ENCODE assay signal across 13 mouse cellular contexts in the genomic region with DNA sequence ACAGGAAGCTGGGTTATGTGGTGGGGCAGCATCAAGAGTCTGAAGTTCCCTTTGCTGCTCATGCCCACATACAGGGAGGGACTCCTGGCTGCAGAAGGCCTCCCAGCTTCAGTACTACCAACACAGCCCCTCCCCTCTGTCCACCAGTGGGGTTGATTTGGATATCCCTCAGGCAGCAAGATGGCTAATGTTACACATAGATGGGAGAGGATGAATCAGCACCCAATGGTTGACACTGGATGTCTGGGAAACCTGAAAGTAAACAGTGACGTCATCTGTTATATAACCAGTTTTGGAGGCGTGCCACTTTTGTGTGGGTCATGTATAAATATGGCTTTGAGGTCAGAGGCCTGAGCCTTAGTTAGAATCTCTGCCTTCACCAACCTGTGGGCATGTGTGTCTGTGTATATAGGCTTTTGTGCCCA. TPM values are rescaled to one million over a fixed set of nuclear protein-coding genes. Genes with fewer than 3 reads are reported as not detected.
DNase-seq lines count a peak whose midpoint lies in the region; ATAC-seq and TF ChIP-seq lines count a peak whose summit lies in the region.
"Had no signal": no experiment of that assay in that cellular context is flagged by ENCODE, and none has a peak within 500 bp of the region (broad histone marks: within the 10 kb centered on the region; RNA-seq: fewer than 3 reads in every experiment).

No protein-coding gene starts in this region.

- H3K36me3 ChIP-seq in thymus, adult 2 months (ENCODE audit: control insufficient read depth, insufficient read depth, low read length), result no peaks in the 10 kb centered on the region
- H3K36me3 ChIP-seq: hindbrain, embryonic 12.5 days; limb, embryonic 13.5 days; midbrain, embryonic 15.5 days had no signal

- no peak for TF ChIP-seq POLR2A in thymus, adult 2 months (IDR thresholded peaks at IDR 0.05; ENCODE audit: control insufficient read depth, extremely low read depth, insufficient read depth, low read length, poor library complexity)

- no peak for ATAC-seq in erythroid progenitor cell, adult 5-6 weeks (replicated peaks; ENCODE audit: low FRiP score, poor library complexity, severe bottlenecking)
- ATAC-seq: midbrain, embryonic 15.5 days had no signal

- no peaks in the 10 kb centered on the region for H3K4me1 ChIP-seq in thymus, adult 2 months (replicated peaks; ENCODE audit: control insufficient read depth, insufficient read depth, low read length)
- H3K4me1 ChIP-seq: hindbrain, embryonic 12.5 days; limb, embryonic 13.5 days; midbrain, embryonic 15.5 days had no signal

- H3K4me3 ChIP-seq in thymus, adult 2 months (ENCODE audit: control insufficient read depth, insufficient read depth, low read length), result no peak overlapping the region
- H3K4me3 ChIP-seq: hindbrain, embryonic 12.5 days; limb, embryonic 13.5 days; midbrain, embryonic 15.5 days had no signal

- H3K27ac ChIP-seq in thymus, adult 2 months (ENCODE audit: control insufficient read depth, insufficient read depth, low read length), result no peak overlapping the region
- H3K27ac ChIP-seq: hindbrain, embryonic 12.5 days; limb, embryonic 13.5 days; midbrain, embryonic 15.5 days had no signal

- no peak for TF ChIP-seq CTCF in thymus, adult 2 months (IDR thresholded peaks at IDR 0.05; ENCODE audit: borderline replicate concordance, control insufficient read depth, extremely low read depth, insufficient read depth, low read length, poor library complexity)

- no peaks in the 10 kb centered on the region for H3K27me3 ChIP-seq in thymus, adult 2 months (ENCODE audit: control insufficient read depth, insufficient read depth, low read length)
- H3K27me3 ChIP-seq: hindbrain, embryonic 12.5 days; limb, embryonic 13.5 days; midbrain, embryonic 15.5 days had no signal

- peak; percentile 57 for DNase-seq in adrenal gland, adult 2 months
- no peak for DNase-seq in adrenal gland, postnatal 4 days (ENCODE audit: low spot score in 2 of 2)
- peak; percentile 27 for DNase-seq in urinary bladder, postnatal 25 days (ENCODE audit: low spot score)
- DNase-seq in urinary bladder, postnatal 4 days (ENCODE audit: low spot score in 2 of 2), result no peak
- peak; percentile 78 for DNase-seq in lung, postnatal 10 days
- no peak for DNase-seq in thymus, adult 2 months
- no peak for DNase-seq in yolk sac, embryonic 10.5 days (ENCODE audit: low spot score)
- DNase-seq: B cell, adult 2 months; cerebellum, adult 11 months had no signal

- WGBS in thymus, adult 2 months, result 63% methylated on average over 2 of the region's 2 CpGs

RNA-seq across cellular contexts. Expression of gene Nfil3, which starts 20.6 kb away (rescaled TPM):
- 10 to 100 TPM; 19.6 to 85.0 TPM for total RNA-seq in adrenal gland, adult 2 months (2021)
- 7.6 TPM in 2 replicates for polyA plus RNA-seq in adrenal gland, adult 2 months (2012; rRNA removed)
- 10 to 100 TPM; 27.2 to 29.3 TPM for total RNA-seq in adrenal gland, postnatal 4 days (2021)
- polyA plus RNA-seq in thymus, adult 2 months (2012; rRNA removed), result 2.5 and 2.9 TPM in 2 replicates
- total RNA-seq in erythroid progenitor cell, adult 5-6 weeks (2015; ENCODE audit: low replicate concordance), result 2.9 and 3.6 TPM in 2 replicates
- total RNA-seq in erythroid progenitor cell, adult 5-6 weeks (2017; ENCODE audit: low replicate concordance), result 1.7 and 3.7 TPM in 2 replicates

Comparison
In these comparisons a context has a peak if more than half of its experiments do, and no peak if none do; other contexts are left out.
1. DNase-seq: peak in adrenal gland, adult 2 months (single experiment), urinary bladder, postnatal 25 days (single experiment) and lung, postnatal 10 days (single experiment); none in adrenal gland, postnatal 4 days (0 of 2), urinary bladder, postnatal 4 days (0 of 2), thymus, adult 2 months (single experiment) and yolk sac, embryonic 10.5 days (single experiment).
2. RNA of gene Nfil3, which starts 20.6 kb away (total RNA-seq): 19.6 to 85.0 TPM in adrenal gland, adult 2 months and 27.2 to 29.3 TPM in adrenal gland, postnatal 4 days; 1.7 to 3.7 TPM in erythroid progenitor cell, adult 5-6 weeks; every median in the first group is over 4 times any median in the second.